Mouse (Mus musculus): Measurements from ENCODE around the gene Fcamr.

Gene Fcamr

GRCm38 (mm10) chr1:130849530-130850214 is 49.0 kb downstream of the Fcamr start:
- no peak for DNase-seq (ENCODE audit: extremely low spot score, low read depth, low spot score)

- no peak for DNase-seq (ENCODE audit: extremely low spot score, low read depth, low spot score)
Measured at GRCm38 (mm10) chr1:130850405-130850804, 49.7 kb downstream of the Fcamr start.

GRCm38 (mm10) chr1:130854819-130855218 is 54.1 kb downstream of the Fcamr start:
- DNase-seq (ENCODE audit: extremely low spot score, low read depth, low spot score): no peak

- no peak for DNase-seq (ENCODE audit: extremely low spot score, low read depth, low spot score)
Measured at GRCm38 (mm10) chr1:130855723-130856122, 55.0 kb downstream of the Fcamr start.

GRCm38 (mm10) chr1:130857456-130857855 is 56.8 kb downstream of the Fcamr start:
- DNase-seq (ENCODE audit: extremely low spot score, low read depth, low spot score): no peak

GRCm38 (mm10) chr1:130864238-130864637 is 63.5 kb downstream of the Fcamr start:
- DNase-seq (ENCODE audit: extremely low spot score, low read depth, low spot score): no peak
